Mouse (Mus musculus): Measurements from ENCODE around the gene Sap30bp.

GRCm38 (mm10) chr11:115959018-115959417 lies 25.9 kb downstream of the Sap30bp start:
- TF ChIP-seq FLI1 (IDR thresholded peaks at IDR 0.05; ENCODE audit: low read length) (no peak), GATA1 (IDR thresholded peaks at IDR 0.05; ENCODE audit: borderline replicate concordance, low read length) (no peak)

Measured in megakaryocyte, embryonic 14.5 days (primary cell).